Mouse (Mus musculus) lung, embryonic 15.5 days (tissue): ENCODE data around the gene Gm17651. TPM values are rescaled to one million over a fixed set of nuclear protein-coding genes. Genes with fewer than 3 reads are reported as not detected.

ENCODE experiments used
- microRNA-seq: library from miRNA; unstranded; fragments of <30 nt; microRNA quantifications from one replicate; pipeline ENCODE4, GENCODE M21; 2016
- polyA plus RNA-seq: library from polyadenylated mRNA; unstranded; fragments of >200 nt; fragmentation: Nextera tagmentation; extraction: Ambion mirVana; gene quantifications from 2 replicates; pipeline ENCODE4 v1.2.1, GENCODE M21; 2015

Gm17651 gene
- polyA plus RNA-seq, 1 experiment from 2014 or later: not detected

Small RNA genes within 50 kb of the gene (microRNA-seq; reads per million reads assigned to microRNA genes)
- gene Mir7225: not detected

Other genes with a start within 250 kb of the Gm17651 start
- 17.3 and 18.2 TPM in 2 replicates for gene Chd1l, start 64.5 kb downstream of the Gm17651 start, polyA plus RNA-seq
- 3.0 and 3.2 TPM in 2 replicates for gene Fmo5, start 45.9 kb downstream of the Gm17651 start, polyA plus RNA-seq
- gene Prkab2, start 16.5 kb downstream of the Gm17651 start, polyA plus RNA-seq: 4.9 and 5.1 TPM in 2 replicates
- 16.4 and 18.3 TPM in 2 replicates for gene Pde4dip, start 214.0 kb upstream of the Gm17651 start, polyA plus RNA-seq
- gene Sec22b, start 226.5 kb upstream of the Gm17651 start, polyA plus RNA-seq: 147 and 157 TPM in 2 replicates